Mouse (Mus musculus) embryonic facial prominence, embryonic 11.5 days (tissue): ENCODE results near the gene Itpripl1. TPM values are rescaled to one million over a fixed set of nuclear protein-coding genes. Genes with fewer than 3 reads are reported as not detected.
A peak's percentile ranks its signal among the peaks of the same experiment; 100 is the strongest.
"Not testable (repeated sequence)": the region's sequence is repeated elsewhere in the genome, so short reads cannot be mapped to it uniquely, and the experiment has no call there.

ENCODE experiments used
- ATAC-seq: fragments of 200-750 bp; cut with Nextera tagmentation; replicated peaks from 2 replicates; pipeline ENCODE4 v1.8.0; 2017; ENCODE audit warnings: low read depth; ENCODE audit not compliant: insufficient number of reproducible peaks, low FRiP score, low TSS enrichment
- DNase-seq: peaks from one replicate; pipeline ENCODE4 v3.0.0-alpha.2; 2015; ENCODE audit warnings: low spot score
- H3K27ac ChIP-seq: fragments of 300-500 bp; sonication (generic); replicated peaks from 2 replicates; pipeline ENCODE4 v1.5.1; 2014; ENCODE audit warnings: mild to moderate bottlenecking, low read depth, low read length, control low read depth
- H3K27me3 ChIP-seq: fragments of 300-500 bp; sonication (generic); 2 replicates; pipeline ENCODE4 v1.6.1; 2014; ENCODE audit warnings: mild to moderate bottlenecking, low read length, moderate library complexity, mixed read lengths; ENCODE audit not compliant: control insufficient read depth, insufficient read depth
- H3K36me3 ChIP-seq: fragments of 300-500 bp; sonication (generic); replicated peaks from 2 replicates; pipeline ENCODE4 v1.6.1; 2014; ENCODE audit warnings: low read depth, mild to moderate bottlenecking, low read length, moderate library complexity, mixed read lengths; ENCODE audit not compliant: control insufficient read depth, insufficient read depth
- H3K4me1 ChIP-seq: fragments of 300-500 bp; sonication (generic); 2 replicates; pipeline ENCODE4 v1.6.1; 2014; ENCODE audit warnings: low read length, mixed read lengths; ENCODE audit not compliant: control insufficient read depth, insufficient read depth
- H3K4me2 ChIP-seq: fragments of 300-500 bp; sonication (generic); 2 replicates; pipeline ENCODE4 v1.6.1; 2014; ENCODE audit warnings: low read depth, mild to moderate bottlenecking, control low read depth, low read length, moderate library complexity
- H3K4me3 ChIP-seq: fragments of 300-500 bp; sonication (generic); 2 replicates; pipeline ENCODE4 v1.5.1; 2014; ENCODE audit warnings: low read depth, low read length, control low read depth
- H3K9ac ChIP-seq: fragments of 300-500 bp; sonication (generic); replicated peaks from 2 replicates; pipeline ENCODE4 v1.6.1; 2014; ENCODE audit warnings: mild to moderate bottlenecking, control low read depth, low read length
- H3K9me3 ChIP-seq: fragments of 300-500 bp; sonication (generic); replicated peaks from 2 replicates; pipeline ENCODE4 v1.6.1; 2016; ENCODE audit warnings: mild to moderate bottlenecking, low read length, inconsistent platforms, mixed read lengths; ENCODE audit not compliant: control insufficient read depth
- WGBS: fragments of 180-500 bp; shearing (Covaris S2); extraction: QIAGEN DNeasy Blood & Tissue Kit; methylation state at CpG from one replicate; pipeline ENCODE4 v1.1.7; 2014; 5-methylcytosine and 5-hydroxymethylcytosine counted together
- polyA plus RNA-seq: library from polyadenylated mRNA; unstranded; fragments of >200 nt; fragmentation: Nextera tagmentation; extraction: Ambion mirVana; gene quantifications from 2 replicates; pipeline ENCODE4 v1.2.1, GENCODE M21; 2014

Gene Itpripl1
- polyA plus RNA-seq, 1 experiment from 2014 or later = 15.9 TPM

- H3K4me2 ChIP-seq = peak overlapping the region; percentile 87
- 88% methylated on average over 10 of the region's 10 CpGs for WGBS
- H3K9me3 ChIP-seq = no peaks in the 10 kb centered on the region
- ATAC-seq (no peak), DNase-seq (no peak)
- H3K9ac ChIP-seq = no peak overlapping the region; the same call in 1 of the 2 replicates
- H3K27ac ChIP-seq = no peak overlapping the region
- peak overlapping the region; percentile 51; the same call in 1 of the 2 replicates for H3K4me3 ChIP-seq
- H3K27me3 ChIP-seq = no peaks in the 10 kb centered on the region
- H3K36me3 ChIP-seq = no peaks in the 10 kb centered on the region
- no peaks in the 10 kb centered on the region for H3K4me1 ChIP-seq
These were observed 1.2 kb downstream of the Itpripl1 start for GRCm38 (mm10) chr2:127142031-127142430.

GRCm38 (mm10) chr2:127140011-127140410 is 3.2 kb downstream of the Itpripl1 start:
- Histone ChIP-seq H3K36me3 (no peaks in the 10 kb centered on the region), H3K4me1 (no peaks in the 10 kb centered on the region), H3K9ac (no peak overlapping the region), H3K27me3 (no peaks in the 10 kb centered on the region), H3K27ac (no peak overlapping the region), H3K4me3 (no peak overlapping the region), H3K4me2 (no peak overlapping the region), H3K9me3 (no peaks in the 10 kb centered on the region)
- DNase-seq (no peak), ATAC-seq (no peak)
- WGBS = 96% methylated on average over 7 of the region's 7 CpGs

GRCm38 (mm10) chr2:127139605-127140004 is 3.6 kb downstream of the Itpripl1 start:
- no peak for ATAC-seq
- no peak for DNase-seq
- Histone ChIP-seq H3K9me3 (no peaks in the 10 kb centered on the region), H3K27me3 (no peaks in the 10 kb centered on the region), H3K4me2 (no peak overlapping the region), H3K4me1 (no peaks in the 10 kb centered on the region), H3K36me3 (no peaks in the 10 kb centered on the region), H3K4me3 (no peak overlapping the region), H3K27ac (no peak overlapping the region), H3K9ac (no peak overlapping the region)
- WGBS = 97% methylated on average over 1 of the region's 1 CpGs

DNA sequence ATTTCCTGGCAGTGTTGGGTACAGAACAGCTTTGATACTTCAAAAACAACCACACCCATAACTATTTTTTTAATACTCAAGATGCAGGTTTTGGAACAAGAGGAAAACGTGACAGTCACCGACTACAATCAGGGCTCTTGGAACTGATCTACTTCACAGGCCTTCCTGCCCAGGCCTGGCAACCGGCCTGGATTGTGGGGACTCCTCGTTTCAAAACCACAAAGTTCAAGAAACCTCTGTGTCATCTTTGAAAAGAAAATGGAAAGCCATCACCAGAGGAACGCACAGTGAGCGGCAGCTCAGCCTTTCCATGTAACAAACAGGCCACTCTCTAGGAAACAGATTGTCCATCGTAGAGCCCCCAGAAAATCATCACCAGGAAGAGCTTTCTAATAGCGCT is 4.1 kb downstream of the Itpripl1 start:
- Histone ChIP-seq H3K9me3 (no peaks in the 10 kb centered on the region), H3K4me1 (no peaks in the 10 kb centered on the region), H3K36me3 (no peaks in the 10 kb centered on the region), H3K4me2 (no peak overlapping the region), H3K9ac (no peak overlapping the region), H3K4me3 (no peak overlapping the region), H3K27me3 (no peaks in the 10 kb centered on the region), H3K27ac (no peak overlapping the region)
- WGBS = 95% methylated on average over 8 of the region's 8 CpGs
- DNase-seq (no peak), ATAC-seq (no peak)

DNA sequence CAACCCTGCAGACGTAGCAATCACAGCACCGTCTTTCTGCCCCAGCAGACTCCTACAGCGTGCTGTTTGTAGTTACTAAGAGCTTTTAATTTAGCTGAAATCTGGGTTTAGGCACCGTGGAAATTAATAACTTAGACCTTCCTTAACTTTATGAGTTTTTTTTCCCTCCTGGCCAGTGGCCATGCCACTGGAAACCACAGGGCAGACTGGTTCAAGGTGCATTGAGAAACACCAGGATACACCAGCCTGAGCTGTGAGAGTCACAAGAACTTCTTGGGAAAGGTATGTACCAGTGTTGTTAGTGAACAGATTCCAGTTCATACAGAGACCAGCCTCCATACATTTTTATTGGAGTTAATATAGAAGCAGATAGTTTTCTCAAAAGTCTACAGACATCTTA is 4.8 kb downstream of the Itpripl1 start:
- ATAC-seq (no peak), DNase-seq (no peak)
- H3K4me2 ChIP-seq = no peak overlapping the region
- no peak overlapping the region for H3K27ac ChIP-seq
- WGBS = 84% methylated on average over 4 of the region's 4 CpGs
- no peak overlapping the region for H3K9ac ChIP-seq
- H3K36me3 ChIP-seq = no peaks in the 10 kb centered on the region
- no peaks in the 10 kb centered on the region for H3K4me1 ChIP-seq
- H3K4me3 ChIP-seq = no peak overlapping the region
- no peaks in the 10 kb centered on the region for H3K9me3 ChIP-seq
- no peaks in the 10 kb centered on the region for H3K27me3 ChIP-seq

DNA sequence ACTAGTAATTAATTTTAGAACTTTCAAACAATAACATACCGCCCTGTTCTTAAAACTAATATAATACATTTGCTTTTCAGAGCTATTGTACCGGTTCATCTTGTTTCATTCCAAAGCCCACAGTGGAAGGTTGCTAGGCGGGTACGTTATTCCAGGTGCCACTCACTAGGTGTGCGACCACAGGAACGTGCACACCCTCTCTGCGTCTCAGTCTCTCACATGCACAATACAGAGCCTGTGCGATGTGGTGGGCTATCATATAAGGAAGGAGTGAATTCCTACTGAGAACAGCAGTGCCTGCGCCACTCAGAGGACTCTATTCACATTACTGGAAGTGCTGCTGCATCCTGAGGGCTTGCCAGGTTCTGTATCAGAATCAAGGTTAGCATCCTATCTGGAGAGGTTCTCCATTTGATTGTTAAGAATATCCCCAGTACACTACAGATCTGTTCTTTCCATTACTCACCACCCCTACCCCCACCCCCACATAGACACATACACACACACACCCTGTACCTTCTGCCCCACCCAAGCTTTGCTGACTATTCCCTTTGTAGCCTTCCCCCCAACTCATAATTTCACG is 5.3 kb downstream of the Itpripl1 start:
- ATAC-seq = no peak
- no peaks in the 10 kb centered on the region for H3K4me1 ChIP-seq
- no peaks in the 10 kb centered on the region for H3K36me3 ChIP-seq
- 76% methylated on average over 10 of the region's 10 CpGs for WGBS
- no peaks in the 10 kb centered on the region for H3K9me3 ChIP-seq
- no peak overlapping the region for H3K9ac ChIP-seq
- no peak overlapping the region for H3K4me2 ChIP-seq
- DNase-seq = no peak
- no peak overlapping the region for H3K4me3 ChIP-seq
- no peaks in the 10 kb centered on the region for H3K27me3 ChIP-seq
- no peak overlapping the region for H3K27ac ChIP-seq

GRCm38 (mm10) chr2:127136979-127137378 is 6.3 kb downstream of the Itpripl1 start:
- Histone ChIP-seq H3K36me3 (no peaks in the 10 kb centered on the region), H3K4me3 (no peak overlapping the region), H3K27me3 (no peaks in the 10 kb centered on the region), H3K9ac (no peak overlapping the region), H3K4me1 (no peaks in the 10 kb centered on the region; the same call in 1 of the 2 replicates), H3K4me2 (no peak overlapping the region), H3K9me3 (no peaks in the 10 kb centered on the region), H3K27ac (no peak overlapping the region; the same call in 1 of the 2 replicates)
- ATAC-seq (peak; percentile 45), DNase-seq (peak; percentile 70)
- 21% methylated on average over 5 of the region's 5 CpGs for WGBS

- H3K4me2 ChIP-seq, H3K9ac ChIP-seq, H3K27me3 ChIP-seq, H3K27ac ChIP-seq, H3K9me3 ChIP-seq, H3K4me3 ChIP-seq, H3K4me1 ChIP-seq, H3K36me3 ChIP-seq, ATAC-seq, DNase-seq: not testable (repeated sequence)
- WGBS = 49% methylated on average over 2 of the region's 3 CpGs
These were observed 8.0 kb downstream of the Itpripl1 start for GRCm38 (mm10) chr2:127135255-127135654.
